20 mouse cellular contexts compared by ENCODE assay signal in genomic region chr15:24778234-24778633, GRCm38 (mm10).
DNase-seq lines count a peak whose midpoint lies in the region; ATAC-seq and TF ChIP-seq lines count a peak whose summit lies in the region.
"Had no signal": no experiment of that assay in that cellular context is flagged by ENCODE, and none has a peak within 500 bp of the region (broad histone marks: within the 10 kb centered on the region; RNA-seq: fewer than 3 reads in every experiment).

No protein-coding gene starts in this region.

- no peaks in the 10 kb centered on the region for H3K9me3 ChIP-seq in midbrain, embryonic 16.5 days (replicated peaks; ENCODE audit: control insufficient read depth, low read length, poor library complexity, severe bottlenecking)
- H3K9me3 ChIP-seq in midbrain, embryonic 10.5 days (replicated peaks): no peaks in the 10 kb centered on the region
- H3K9me3 ChIP-seq in midbrain, postnatal 0 days (ENCODE audit: low read length): no peaks in the 10 kb centered on the region
- H3K9me3 ChIP-seq: embryonic facial prominence, embryonic 10.5 days; forebrain, embryonic 13.5 days; hindbrain, embryonic 12.5 days had no signal

- no peaks in the 10 kb centered on the region for H3K27me3 ChIP-seq in midbrain, embryonic 16.5 days (ENCODE audit: control insufficient read depth, insufficient read depth, low read depth, low read length)
- H3K27me3 ChIP-seq in midbrain, embryonic 10.5 days (ENCODE audit: low read depth, poor library complexity, severe bottlenecking): no peaks in the 10 kb centered on the region
- no peaks in the 10 kb centered on the region for H3K27me3 ChIP-seq in midbrain, postnatal 0 days (ENCODE audit: insufficient read depth, low read length)
- H3K27me3 ChIP-seq: forebrain, embryonic 13.5 days; hindbrain, embryonic 12.5 days had no signal

- no peak overlapping the region for H3K4me2 ChIP-seq in midbrain, embryonic 16.5 days (ENCODE audit: low read length)
- H3K4me2 ChIP-seq in midbrain, postnatal 0 days (ENCODE audit: low read depth, low read length, poor library complexity, severe bottlenecking): no peak overlapping the region
- H3K4me2 ChIP-seq: forebrain, embryonic 13.5 days; hindbrain, embryonic 12.5 days had no signal

- no peaks in the 10 kb centered on the region; the same call in 1 of the 2 replicates for H3K4me1 ChIP-seq in midbrain, embryonic 16.5 days (ENCODE audit: control insufficient read depth, insufficient read depth, low read length)
- H3K4me1 ChIP-seq in midbrain, embryonic 10.5 days: no peaks in the 10 kb centered on the region
- H3K4me1 ChIP-seq in midbrain, postnatal 0 days (ENCODE audit: insufficient read depth, low read length): no peaks in the 10 kb centered on the region
- H3K4me1 ChIP-seq: embryonic facial prominence, embryonic 10.5 days; forebrain, embryonic 13.5 days; hindbrain, embryonic 12.5 days had no signal

- intact Hi-C loops in left cerebral cortex, adult 2 months (cut with DNase I): no loop called here

- DNase-seq in left cerebral cortex, adult 2 months (ENCODE audit: extremely low spot score in 1 of 2, low spot score in 2 of 2): no peak
- no peak for DNase-seq in left cerebral cortex, adult 8-10 months (ENCODE audit: low spot score in 2 of 2)
- no peak for DNase-seq in midbrain, embryonic 10.5 days (ENCODE audit: low spot score)
- DNase-seq in midbrain, postnatal 0 days (ENCODE audit: low spot score): peak; percentile 13
- DNase-seq in layer of hippocampus, adult 9-11 months: no peak
- DNase-seq: adrenal gland, adult 2 months; adrenal gland, postnatal 25 days; cerebellum, adult 11-12 months; cerebellum, adult 9-11 months; cerebellum, postnatal 36 days; gastrocnemius, postnatal 36 days; heart, adult 11 months; heart, postnatal 10 days; heart, postnatal 4 days had no signal

- 62% methylated on average over 1 of the region's 1 CpGs for WGBS in midbrain, embryonic 16.5 days
- WGBS in midbrain, embryonic 10.5 days: 81% methylated on average over 1 of the region's 1 CpGs
- WGBS in midbrain, postnatal 0 days: 71% methylated on average over 1 of the region's 1 CpGs

- no peak overlapping the region for H3K4me3 ChIP-seq in left cerebral cortex, adult 2 months
- no peak overlapping the region for H3K4me3 ChIP-seq in midbrain, embryonic 16.5 days (ENCODE audit: low read depth, low read length)
- H3K4me3 ChIP-seq in midbrain, embryonic 10.5 days: no peak overlapping the region
- no peak overlapping the region for H3K4me3 ChIP-seq in midbrain, postnatal 0 days (ENCODE audit: low read depth, low read length)
- H3K4me3 ChIP-seq: embryonic facial prominence, embryonic 10.5 days; forebrain, embryonic 13.5 days; hindbrain, embryonic 12.5 days had no signal

- H3K36me3 ChIP-seq in midbrain, embryonic 16.5 days (ENCODE audit: control insufficient read depth, insufficient read depth, low read length): no peaks in the 10 kb centered on the region
- no peaks in the 10 kb centered on the region for H3K36me3 ChIP-seq in midbrain, embryonic 10.5 days
- H3K36me3 ChIP-seq in midbrain, postnatal 0 days (ENCODE audit: insufficient read depth, low read length): no peaks in the 10 kb centered on the region
- H3K36me3 ChIP-seq: embryonic facial prominence, embryonic 10.5 days; hindbrain, embryonic 12.5 days had no signal

- ATAC-seq in midbrain, embryonic 16.5 days: peak; percentile 60
- no peak for ATAC-seq in midbrain, postnatal 0 days (ENCODE audit: low FRiP score)
- ATAC-seq: forebrain, embryonic 13.5 days; hindbrain, embryonic 16.5 days; inflammation-experienced regulatory T-cells, adult 6 months had no signal

- no peak for TF ChIP-seq CTCF in left cerebral cortex, adult 2 months (IDR thresholded peaks at IDR 0.05)
- no peak for TF ChIP-seq CTCF in midbrain, postnatal 0 days (IDR thresholded peaks at IDR 0.05)

- peak overlapping the region; percentile 4; the same call in 1 of the 2 replicates for H3K27ac ChIP-seq in left cerebral cortex, adult 2 months
- no peak overlapping the region for H3K27ac ChIP-seq in midbrain, embryonic 16.5 days (ENCODE audit: low read length)
- no peak overlapping the region for H3K27ac ChIP-seq in midbrain, embryonic 10.5 days (replicated peaks)
- no peak overlapping the region for H3K27ac ChIP-seq in midbrain, postnatal 0 days (ENCODE audit: low read depth, low read length)
- H3K27ac ChIP-seq: embryonic facial prominence, embryonic 10.5 days; forebrain, embryonic 13.5 days; hindbrain, embryonic 12.5 days had no signal

- H3K9ac ChIP-seq in midbrain, embryonic 16.5 days (ENCODE audit: low read depth, low read length): no peak overlapping the region
- no peak overlapping the region for H3K9ac ChIP-seq in midbrain, postnatal 0 days (replicated peaks; ENCODE audit: low read length, poor library complexity, severe bottlenecking)
- H3K9ac ChIP-seq: forebrain, embryonic 13.5 days; hindbrain, embryonic 12.5 days had no signal
